Mouse (Mus musculus): ENCODE measurements around the gene Fstl4.
"Not testable (repeated sequence)": the region's sequence is repeated elsewhere in the genome, so short reads cannot be mapped to it uniquely, and the experiment has no call there.

Fstl4 gene

GRCm38 (mm10) chr11:53143522-53143921 lies 379.1 kb downstream of the Fstl4 start:
- DNase-seq: no peak

- no peak for DNase-seq
Measured at GRCm38 (mm10) chr11:53144506-53144905, 380.1 kb downstream of the Fstl4 start.

GRCm38 (mm10) chr11:53146290-53146689 lies 381.9 kb downstream of the Fstl4 start:
- peak in 1 of 2 experiments; percentile 20 for DNase-seq

- DNase-seq: no peak
Measured at GRCm38 (mm10) chr11:53156463-53156862, 392.0 kb downstream of the Fstl4 start.

GRCm38 (mm10) chr11:53157621-53158259 lies 393.3 kb downstream of the Fstl4 start:
- peak in 1 of 2 experiments; percentile 14 for DNase-seq

- no peak for DNase-seq
Measured at GRCm38 (mm10) chr11:53162385-53162784, 398.0 kb downstream of the Fstl4 start.

GRCm38 (mm10) chr11:53166478-53166877 lies 402.0 kb downstream of the Fstl4 start:
- no peak for DNase-seq

- DNase-seq: no peak
Measured at GRCm38 (mm10) chr11:53182177-53182852, 417.9 kb downstream of the Fstl4 start.

- no peak for DNase-seq
Measured at GRCm38 (mm10) chr11:53182858-53183257, 418.4 kb downstream of the Fstl4 start.

- no peak for DNase-seq
Measured at GRCm38 (mm10) chr11:53184046-53184445, 419.6 kb downstream of the Fstl4 start.

GRCm38 (mm10) chr11:53184698-53185097 lies 420.3 kb downstream of the Fstl4 start:
- DNase-seq: no peak

GRCm38 (mm10) chr11:53187427-53188140 lies 423.1 kb downstream of the Fstl4 start:
- peak; percentile 4 to 10 for DNase-seq

GRCm38 (mm10) chr11:53196551-53196950 lies 432.1 kb downstream of the Fstl4 start:
- not testable (repeated sequence) for DNase-seq

GRCm38 (mm10) chr11:53197111-53197510 lies 432.7 kb downstream of the Fstl4 start:
- no peak for DNase-seq

GRCm38 (mm10) chr11:53202459-53203250 lies 438.2 kb downstream of the Fstl4 start:
- no peak for DNase-seq

GRCm38 (mm10) chr11:53210876-53211275 lies 446.4 kb downstream of the Fstl4 start:
- no peak for DNase-seq

- DNase-seq: no peak
Measured at GRCm38 (mm10) chr11:53229011-53229410, 464.6 kb downstream of the Fstl4 start.

GRCm38 (mm10) chr11:53231836-53232235 lies 467.4 kb downstream of the Fstl4 start:
- no peak for DNase-seq

GRCm38 (mm10) chr11:53233590-53233989 lies 469.2 kb downstream of the Fstl4 start:
- no peak for DNase-seq

Measured in kidney, adult 8-10 months (tissue).